Mouse (Mus musculus) cortical plate, adult 2 months (tissue): Measurements from ENCODE around the gene Csnk2b. TPM values are rescaled to one million over a fixed set of nuclear protein-coding genes. Genes with fewer than 3 reads are reported as not detected.

Experiments
- H3K27ac ChIP-seq: fragments of 200-500 bp; 2 replicates; pipeline ENCODE4 v1.5.1; 2012; ENCODE audit warnings: low read length, control low read depth, inconsistent platforms; ENCODE audit not compliant: insufficient read depth
- H3K4me1 ChIP-seq: fragments of 200-500 bp; 2 replicates; pipeline ENCODE4 v1.6.1; 2011; ENCODE audit warnings: low read length; ENCODE audit not compliant: control insufficient read depth, insufficient read depth
- H3K4me3 ChIP-seq: fragments of 200-500 bp; 2 replicates; pipeline ENCODE4 v1.5.1; 2011; ENCODE audit warnings: mild to moderate bottlenecking, low read length, control low read depth; ENCODE audit not compliant: insufficient read depth
- CTCF ChIP-seq: fragments of 200-500 bp; IDR thresholded peaks from 2 replicates; pipeline ENCODE4 v1.5.1; 2011; ENCODE audit warnings: mild to moderate bottlenecking, control low read depth, low read length; ENCODE audit not compliant: insufficient read depth; ENCODE audit errors: extremely low read depth
- POLR2A ChIP-seq: fragments of 200-500 bp; IDR thresholded peaks from 2 replicates; pipeline ENCODE4 v1.6.1; 2011; ENCODE audit warnings: mild to moderate bottlenecking, low read length, control low read depth; ENCODE audit not compliant: insufficient read depth; ENCODE audit errors: extremely low read depth
- polyA plus RNA-seq: library from polyadenylated mRNA; depleted of rRNA; stranded (reverse); fragments of >200 nt; gene quantifications from 2 replicates; pipeline ENCODE4 v1.2.3, GENCODE M21; 2012

The Csnk2b gene
- polyA plus RNA-seq, 1 experiment, result 191 TPM

GRCm38 (mm10) chr17:35105740-35106389 is 16.0 kb downstream of the Csnk2b start:
- no peak overlapping the region for H3K4me3 ChIP-seq
- TF ChIP-seq POLR2A (no peak), CTCF (peak; percentile 71)
- H3K4me1 ChIP-seq, result peaks cover 2% of the 10 kb centered on the region; the same call in 1 of the 2 replicates
- H3K27ac ChIP-seq, result no peak overlapping the region

GRCm38 (mm10) chr17:35104754-35105153 is 17.1 kb downstream of the Csnk2b start:
- TF ChIP-seq POLR2A, result no peak
- TF ChIP-seq CTCF, result no peak
- no peak overlapping the region for H3K4me3 ChIP-seq
- no peak overlapping the region for H3K27ac ChIP-seq
- H3K4me1 ChIP-seq, result peaks cover 2% of the 10 kb centered on the region; the same call in 1 of the 2 replicates

- Histone ChIP-seq H3K4me3 (no peak overlapping the region), H3K27ac (no peak overlapping the region), H3K4me1 (peaks cover 2% of the 10 kb centered on the region; the same call in 1 of the 2 replicates)
- TF ChIP-seq CTCF, result no peak
- no peak for TF ChIP-seq POLR2A
Measured at GRCm38 (mm10) chr17:35104079-35104478, 17.8 kb downstream of the Csnk2b start.

DNA sequence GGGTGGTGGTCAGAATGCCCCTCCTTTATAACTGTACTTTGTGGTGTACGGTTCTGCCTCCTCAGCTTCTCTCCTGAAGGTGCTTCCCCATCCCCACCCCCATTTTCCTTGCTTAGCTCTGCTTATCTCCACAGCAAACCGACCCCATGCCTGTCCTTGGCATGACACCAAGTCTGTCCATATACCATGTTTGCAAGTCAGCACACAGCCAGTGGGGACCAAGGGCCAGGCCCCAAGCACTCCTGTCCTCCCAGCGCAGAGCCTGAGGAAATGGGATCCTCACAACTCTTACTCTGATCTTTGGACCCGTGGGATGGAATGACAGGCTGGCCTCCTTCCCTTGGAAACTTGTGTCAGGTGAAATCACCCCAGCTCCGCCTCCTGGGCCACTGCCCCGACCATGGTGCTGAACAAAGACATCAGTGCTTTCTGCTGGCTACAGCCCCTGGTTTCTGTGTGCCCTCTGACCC is 18.6 kb downstream of the Csnk2b start:
- TF ChIP-seq CTCF (no peak), POLR2A (no peak)
- no peak overlapping the region for H3K27ac ChIP-seq
- H3K4me3 ChIP-seq, result no peak overlapping the region
- peaks cover 2% of the 10 kb centered on the region; the same call in 1 of the 2 replicates for H3K4me1 ChIP-seq

GRCm38 (mm10) chr17:35102299-35102698 is 19.6 kb downstream of the Csnk2b start:
- Histone ChIP-seq H3K4me3 (no peak overlapping the region), H3K4me1 (peaks cover 2% of the 10 kb centered on the region; the same call in 1 of the 2 replicates), H3K27ac (no peak overlapping the region)
- no peak for TF ChIP-seq POLR2A
- no peak for TF ChIP-seq CTCF

- Histone ChIP-seq H3K27ac (no peak overlapping the region), H3K4me3 (no peak overlapping the region), H3K4me1 (peaks cover under 1% of the 10 kb centered on the region; the same call in 1 of the 2 replicates)
- TF ChIP-seq POLR2A (no peak), CTCF (no peak)
Measured at GRCm38 (mm10) chr17:35101161-35101560, 20.7 kb downstream of the Csnk2b start.

DNA sequence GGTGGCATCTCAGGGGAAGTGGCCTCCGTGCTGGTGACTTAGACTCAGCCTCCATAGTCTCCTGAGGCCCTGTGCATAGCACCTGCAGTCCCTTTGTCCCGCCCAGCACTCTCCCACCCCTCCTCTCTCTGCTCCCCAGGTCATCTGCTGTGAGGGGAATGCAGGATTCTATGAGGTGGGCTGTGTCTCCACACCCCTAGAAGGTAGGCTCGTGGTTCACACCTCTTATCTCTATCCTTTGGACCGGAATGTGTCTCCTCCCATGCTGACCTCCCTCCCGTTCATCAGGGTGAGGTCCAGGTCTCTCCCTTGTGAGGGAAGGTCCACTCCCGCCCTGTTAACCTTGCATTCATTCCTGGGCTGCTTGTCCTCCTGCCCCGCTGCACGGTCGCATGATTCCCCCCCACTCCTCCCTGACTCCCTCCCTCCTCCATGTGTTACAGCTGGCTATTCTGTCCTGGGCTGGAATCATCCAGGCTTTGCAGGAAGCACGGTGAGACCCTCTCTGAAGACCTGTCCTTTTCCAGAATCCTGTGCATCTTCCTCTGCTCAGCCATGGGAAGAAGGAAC is 21.6 kb downstream of the Csnk2b start:
- H3K4me1 ChIP-seq, result no peaks in the 10 kb centered on the region; the same call in 1 of the 2 replicates
- TF ChIP-seq POLR2A (no peak), CTCF (no peak)
- H3K4me3 ChIP-seq, result no peak overlapping the region
- H3K27ac ChIP-seq, result no peak overlapping the region

DNA sequence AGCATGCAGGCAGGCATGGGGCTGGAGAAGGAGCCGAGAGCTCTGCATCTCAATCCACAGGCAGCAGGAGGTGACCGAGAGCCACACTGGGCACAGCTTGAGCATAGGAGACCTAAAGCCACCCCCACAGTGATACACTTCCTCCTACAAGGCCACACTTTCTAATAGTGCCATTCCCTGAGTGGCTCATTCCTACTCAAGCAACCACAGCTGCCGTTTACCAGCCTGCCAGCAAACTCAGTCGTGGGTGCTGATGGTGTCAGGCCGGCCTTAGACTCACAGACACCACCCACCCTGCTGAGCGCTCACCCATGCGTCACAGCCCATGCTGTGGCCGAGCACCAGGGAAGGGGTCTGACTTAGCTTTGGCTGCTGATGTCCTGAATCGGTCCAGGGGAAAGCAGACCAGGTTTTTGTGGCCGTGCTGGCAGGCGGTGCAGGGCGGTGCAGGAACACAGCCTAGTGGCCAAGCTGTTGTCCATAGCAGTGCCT is 24.6 kb downstream of the Csnk2b start:
- no peak for TF ChIP-seq POLR2A
- TF ChIP-seq CTCF, result no peak
- H3K4me1 ChIP-seq, result no peaks in the 10 kb centered on the region; the same call in 1 of the 2 replicates
- no peak overlapping the region for H3K4me3 ChIP-seq
- no peak overlapping the region for H3K27ac ChIP-seq

GRCm38 (mm10) chr17:35096597-35096996 is 25.3 kb downstream of the Csnk2b start:
- H3K4me3 ChIP-seq, result no peak overlapping the region
- no peaks in the 10 kb centered on the region; the same call in 1 of the 2 replicates for H3K4me1 ChIP-seq
- no peak overlapping the region for H3K27ac ChIP-seq
- TF ChIP-seq CTCF (no peak), POLR2A (no peak)
